Mouse (Mus musculus) liver, postnatal 0 days (tissue): ENCODE measurements around the gene Ldlrad2.

Experiments used
- CTCF ChIP-seq: sonication (generic); IDR thresholded peaks from 2 replicates; pipeline ENCODE4 v1.5.1; 2016; ENCODE audit warnings: antibody characterized with exemption, low read depth
- EP300 ChIP-seq: IDR thresholded peaks from 2 replicates; pipeline ENCODE4 v1.6.1; 2016; ENCODE audit warnings: antibody characterized with exemption, low read depth, mild to moderate bottlenecking

GRCm38 (mm10) chr4:137622847-137623246 lies 48.5 kb upstream of the Ldlrad2 start:
- TF ChIP-seq CTCF, result no peak
- no peak for TF ChIP-seq EP300
